9 mouse cellular contexts compared by ENCODE assay signal in genomic region chr10:71192886-71193285, GRCm38 (mm10). TPM values are rescaled to one million over a fixed set of nuclear protein-coding genes. Genes with fewer than 3 reads are reported as not detected.
DNase-seq lines count a peak whose midpoint lies in the region; ATAC-seq and TF ChIP-seq lines count a peak whose summit lies in the region.
"Had no signal": no experiment of that assay in that cellular context is flagged by ENCODE, and none has a peak within 500 bp of the region (broad histone marks: within the 10 kb centered on the region; RNA-seq: fewer than 3 reads in every experiment).

No protein-coding gene starts in this region.

- no peak overlapping the region for H3K4me3 ChIP-seq in intestine, embryonic 15.5 days (replicated peaks)
- H3K4me3 ChIP-seq in intestine, postnatal 0 days (ENCODE audit: low read depth, low read length) = no peak overlapping the region
- H3K4me3 ChIP-seq in brown adipose tissue, adult 24 weeks (ENCODE audit: insufficient read depth, low read depth, low read length) = no peak overlapping the region
- no peak overlapping the region for H3K4me3 ChIP-seq in heart, embryonic 14.5 days (ENCODE audit: control insufficient read depth in 1 of 2, insufficient read depth in 1 of 2, low read depth in 1 of 2, low read length in 2 of 2)
- H3K4me3 ChIP-seq in lung, postnatal 0 days (ENCODE audit: low read depth, low read length) = no peak overlapping the region
- no peak overlapping the region for H3K4me3 ChIP-seq in limb, embryonic 10.5 days
- H3K4me3 ChIP-seq: midbrain, embryonic 15.5 days had no signal

- no peaks in the 10 kb centered on the region; the same call in 1 of the 2 replicates for H3K4me1 ChIP-seq in intestine, embryonic 15.5 days (replicated peaks)
- H3K4me1 ChIP-seq in intestine, postnatal 0 days (replicated peaks; ENCODE audit: control insufficient read depth, insufficient read depth, low read length) = no peaks in the 10 kb centered on the region
- peaks cover 5% of the 10 kb centered on the region; the same call in 1 of the 2 replicates for H3K4me1 ChIP-seq in brown adipose tissue, adult 24 weeks (ENCODE audit: control insufficient read depth, insufficient read depth, insufficient read length, low read length)
- peaks cover 10 to 19% of the 10 kb centered on the region in 2 experiments for H3K4me1 ChIP-seq in heart, embryonic 14.5 days (ENCODE audit: control insufficient read depth in 2 of 2, insufficient read depth in 2 of 2, low read length in 2 of 2)
- peaks cover 4% of the 10 kb centered on the region; the same call in 1 of the 2 replicates for H3K4me1 ChIP-seq in lung, postnatal 0 days (ENCODE audit: insufficient read depth, low read depth, low read length)
- no peaks in the 10 kb centered on the region for H3K4me1 ChIP-seq in limb, embryonic 10.5 days

- no peak for ATAC-seq in intestine, embryonic 15.5 days
- no peak for ATAC-seq in intestine, postnatal 0 days
- ATAC-seq in heart, embryonic 14.5 days (ENCODE audit: insufficient number of reproducible peaks, insufficient read depth, low FRiP score, low read depth) = peak; percentile 15; the same call in 1 of the 2 replicates
- ATAC-seq in lung, postnatal 0 days = peak; percentile 80

- H3K36me3 ChIP-seq in intestine, embryonic 15.5 days = no peaks in the 10 kb centered on the region
- no peaks in the 10 kb centered on the region for H3K36me3 ChIP-seq in intestine, postnatal 0 days (ENCODE audit: control insufficient read depth, insufficient read depth)
- no peaks in the 10 kb centered on the region for H3K36me3 ChIP-seq in heart, embryonic 14.5 days (ENCODE audit: control insufficient read depth, insufficient read depth, low read length)
- H3K36me3 ChIP-seq in lung, postnatal 0 days (ENCODE audit: insufficient read depth, low read length) = no peaks in the 10 kb centered on the region
- H3K36me3 ChIP-seq in limb, embryonic 10.5 days = no peaks in the 10 kb centered on the region
- H3K36me3 ChIP-seq: midbrain, embryonic 15.5 days had no signal

- H3K9ac ChIP-seq in intestine, embryonic 15.5 days = no peak overlapping the region
- H3K9ac ChIP-seq in intestine, postnatal 0 days (ENCODE audit: low read depth, low read length) = no peak overlapping the region
- 0 out of 2 replicates have a peak overlapping the region, but pooled peaks have one; percentile 10 for H3K9ac ChIP-seq in heart, embryonic 14.5 days (ENCODE audit: low read length)
- no peak overlapping the region for H3K9ac ChIP-seq in lung, postnatal 0 days (replicated peaks; ENCODE audit: low read depth)
- H3K9ac ChIP-seq: midbrain, embryonic 15.5 days had no signal

- 0 out of 2 replicates have a peak overlapping the region, but pooled peaks have one; percentile 2 for H3K27ac ChIP-seq in intestine, embryonic 15.5 days
- H3K27ac ChIP-seq in intestine, postnatal 0 days (ENCODE audit: low read depth, low read length) = no peak overlapping the region
- H3K27ac ChIP-seq in brown adipose tissue, adult 24 weeks (replicated peaks; ENCODE audit: low read depth, low read length) = 0 out of 2 replicates have a peak overlapping the region, but pooled peaks have one; percentile 42
- H3K27ac ChIP-seq in heart, embryonic 14.5 days (replicated peaks in 1 of 2; ENCODE audit: control insufficient read depth in 1 of 2, insufficient read depth in 1 of 2, low read depth in 2 of 2, low read length in 2 of 2) = peak overlapping the region; percentile 45 to 78
- H3K27ac ChIP-seq in lung, postnatal 0 days (ENCODE audit: low read length) = peak overlapping the region; percentile 27
- no peak overlapping the region for H3K27ac ChIP-seq in limb, embryonic 10.5 days
- H3K27ac ChIP-seq: midbrain, embryonic 15.5 days had no signal

- DNase-seq in lung, postnatal 0 days (ENCODE audit: low spot score) = peak; percentile 80
- no peak for DNase-seq in cerebellum, adult 8-10 months
- no peak for DNase-seq in limb, embryonic 10.5 days (ENCODE audit: low spot score)
- no peak for DNase-seq in frontal cortex, postnatal 14 days (ENCODE audit: low spot score in 2 of 2)

- no peaks in the 10 kb centered on the region for H3K27me3 ChIP-seq in intestine, embryonic 15.5 days (replicated peaks)
- no peaks in the 10 kb centered on the region for H3K27me3 ChIP-seq in intestine, postnatal 0 days (replicated peaks; ENCODE audit: control insufficient read depth, insufficient read depth, low read length)
- no peaks in the 10 kb centered on the region for H3K27me3 ChIP-seq in heart, embryonic 14.5 days (ENCODE audit: control insufficient read depth, insufficient read depth, low read length)
- H3K27me3 ChIP-seq in lung, postnatal 0 days (replicated peaks; ENCODE audit: insufficient read depth, low read length) = no peaks in the 10 kb centered on the region
- no peaks in the 10 kb centered on the region for H3K27me3 ChIP-seq in limb, embryonic 10.5 days (ENCODE audit: low read depth, poor library complexity, severe bottlenecking)
- H3K27me3 ChIP-seq: midbrain, embryonic 15.5 days had no signal

- 55% methylated on average over 11 of the region's 11 CpGs for WGBS in intestine, embryonic 15.5 days
- 64% methylated on average over 11 of the region's 11 CpGs for WGBS in intestine, postnatal 0 days
- WGBS in heart, embryonic 14.5 days = 16% methylated on average over 11 of the region's 11 CpGs
- WGBS in lung, postnatal 0 days = 31% methylated on average over 11 of the region's 11 CpGs
- WGBS in limb, embryonic 10.5 days = 86% methylated on average over 11 of the region's 11 CpGs

- no peak for TF ChIP-seq EP300 in lung, postnatal 0 days (IDR thresholded peaks at IDR 0.05)

- H3K4me2 ChIP-seq in intestine, embryonic 15.5 days (replicated peaks) = no peak overlapping the region
- no peak overlapping the region for H3K4me2 ChIP-seq in intestine, postnatal 0 days (replicated peaks; ENCODE audit: low read depth)
- H3K4me2 ChIP-seq in heart, embryonic 14.5 days (ENCODE audit: low read length) = peak overlapping the region; percentile 49
- no peak overlapping the region for H3K4me2 ChIP-seq in lung, postnatal 0 days (replicated peaks; ENCODE audit: low read depth, low read length)
- H3K4me2 ChIP-seq: midbrain, embryonic 15.5 days had no signal

- no peak for TF ChIP-seq CTCF in intestine, postnatal 0 days (IDR thresholded peaks at IDR 0.05; ENCODE audit: low read depth)
- TF ChIP-seq CTCF in lung, postnatal 0 days (IDR thresholded peaks at IDR 0.05) = no peak

- H3K9me3 ChIP-seq in intestine, embryonic 15.5 days = no peaks in the 10 kb centered on the region
- H3K9me3 ChIP-seq in intestine, postnatal 0 days (ENCODE audit: control insufficient read depth) = no peaks in the 10 kb centered on the region
- no peaks in the 10 kb centered on the region for H3K9me3 ChIP-seq in heart, embryonic 14.5 days (ENCODE audit: control insufficient read depth, low read length)
- H3K9me3 ChIP-seq in lung, postnatal 0 days (ENCODE audit: low read length) = no peaks in the 10 kb centered on the region
- no peaks in the 10 kb centered on the region for H3K9me3 ChIP-seq in limb, embryonic 10.5 days (replicated peaks)
- H3K9me3 ChIP-seq: midbrain, embryonic 15.5 days had no signal

RNA-seq across cellular contexts. Expression of gene Bicc1, which starts 33.4 kb away (rescaled TPM):
- polyA plus RNA-seq in intestine, embryonic 15.5 days (2015; fragmentation: Nextera tagmentation; extraction: Ambion mirVana) = 16.4 and 19.3 TPM in 2 replicates
- 6.4 and 6.5 TPM in 2 replicates for polyA plus RNA-seq in intestine, postnatal 0 days (2015; fragmentation: Nextera tagmentation; extraction: Ambion mirVana)
- 2.5 and 4.2 TPM in 2 replicates for polyA plus RNA-seq in brown adipose tissue, adult 24 weeks (2012; ENCODE audit: insufficient read depth, insufficient read length, missing spikeins)
- polyA plus RNA-seq in heart, embryonic 14.5 days (2014; fragmentation: Nextera tagmentation; extraction: Ambion mirVana) = 24.7 and 25.9 TPM in 2 replicates
- polyA plus RNA-seq in lung, postnatal 0 days (2015; fragmentation: Nextera tagmentation; extraction: Ambion mirVana) = 17.3 and 18.2 TPM in 2 replicates
- polyA plus RNA-seq in limb, embryonic 10.5 days (2016; fragmentation: Nextera tagmentation; extraction: Ambion mirVana) = 3.0 and 4.5 TPM in 2 replicates

RNA-seq across cellular contexts. Expression of gene Tfam, which starts 45.2 kb away (rescaled TPM):
- polyA plus RNA-seq in intestine, embryonic 15.5 days (2015; fragmentation: Nextera tagmentation; extraction: Ambion mirVana) = 89.1 and 93.6 TPM in 2 replicates
- 37.2 and 37.7 TPM in 2 replicates for polyA plus RNA-seq in intestine, postnatal 0 days (2015; fragmentation: Nextera tagmentation; extraction: Ambion mirVana)
- 44.8 and 63.6 TPM in 2 replicates for polyA plus RNA-seq in brown adipose tissue, adult 24 weeks (2012; ENCODE audit: insufficient read depth, insufficient read length, missing spikeins)
- 39.7 and 49.9 TPM in 2 replicates for polyA plus RNA-seq in heart, embryonic 14.5 days (2014; fragmentation: Nextera tagmentation; extraction: Ambion mirVana)
- polyA plus RNA-seq in lung, postnatal 0 days (2015; fragmentation: Nextera tagmentation; extraction: Ambion mirVana) = 26.6 and 29.4 TPM in 2 replicates
- polyA plus RNA-seq in limb, embryonic 10.5 days (2016; fragmentation: Nextera tagmentation; extraction: Ambion mirVana) = 90.7 and 91.3 TPM in 2 replicates

Comparison
In these comparisons a context has a peak if more than half of its experiments do, and no peak if none do; other contexts are left out.
1. H3K27ac ChIP-seq: peak in intestine, embryonic 15.5 days (single experiment), brown adipose tissue, adult 24 weeks (single experiment), heart, embryonic 14.5 days (2 of 2) and lung, postnatal 0 days (single experiment); none in intestine, postnatal 0 days (single experiment) and limb, embryonic 10.5 days (single experiment).
2. ATAC-seq: peak in heart, embryonic 14.5 days (single experiment) and lung, postnatal 0 days (single experiment); none in intestine, embryonic 15.5 days (single experiment) and intestine, postnatal 0 days (single experiment).